ENCODE assay signal across 8 mouse cellular contexts in genomic region chr2:28840222-28840951, GRCm38 (mm10). TPM values are rescaled to one million over a fixed set of nuclear protein-coding genes. Genes with fewer than 3 reads are reported as not detected.
A peak's percentile ranks its signal among the peaks of the same experiment; 100 is the strongest.
DNase-seq lines count a peak whose midpoint lies in the region; ATAC-seq and TF ChIP-seq lines count a peak whose summit lies in the region.

Gene Gtf3c4, minus strand, starts transcription at chr2:28840360.
Gene Ddx31, plus strand, starts transcription at chr2:28840406.

- H3K9ac ChIP-seq in ES-Bruce4 (ENCODE audit: low read depth, poor library complexity, severe bottlenecking): peak within 1 kb of the TSS; percentile 79
- H3K9ac ChIP-seq in forebrain, embryonic 13.5 days: peak within 1 kb of the TSS; percentile 84
- H3K9ac ChIP-seq in liver, postnatal 0 days (replicated peaks): peak within 1 kb of the TSS; percentile 92
- peak within 1 kb of the TSS; percentile 81 for H3K9ac ChIP-seq in neural tube, embryonic 14.5 days (replicated peaks; ENCODE audit: low read depth, low read length)

- TF ChIP-seq CTCF in ES-Bruce4 (IDR thresholded peaks at IDR 0.05; ENCODE audit: low read depth, low read length): no peak
- no peak for TF ChIP-seq CTCF in liver, postnatal 0 days (IDR thresholded peaks at IDR 0.05; ENCODE audit: low read depth)

- peak; percentile 96 to 97 for DNase-seq in heart, postnatal 10 days
- peak; percentile 70 for DNase-seq in large intestine, adult 2 months (ENCODE audit: low read depth, low spot score)
- peak; percentile 96 for DNase-seq in liver, postnatal 0 days
- DNase-seq in testis, postnatal 10 days (ENCODE audit: low spot score): peak; percentile 97

- peak; percentile 93 for ATAC-seq in cerebellum, adult (ENCODE audit: insufficient number of reproducible peaks, low FRiP score, low TSS enrichment)
- peak; percentile 97 for ATAC-seq in forebrain, embryonic 13.5 days
- peak; percentile 96 for ATAC-seq in liver, postnatal 0 days
- ATAC-seq in neural tube, embryonic 14.5 days (ENCODE audit: low read depth): peak; percentile 97

- TF ChIP-seq POLR2A in ES-Bruce4 (IDR thresholded peaks at IDR 0.05; ENCODE audit: insufficient read depth, low read length): no peak

- under 1% methylated on average over 53 of the region's 63 CpGs for WGBS in forebrain, embryonic 13.5 days
- WGBS in large intestine, adult 2 months: under 1% methylated on average over 63 of the region's 63 CpGs
- WGBS in liver, postnatal 0 days (ENCODE audit: insufficient replicate concordance): 0% methylated on average over 62 of the region's 63 CpGs
- WGBS in neural tube, embryonic 14.5 days: 1% methylated on average over 63 of the region's 63 CpGs

- peaks cover 16% of the 10 kb centered on the region for H3K36me3 ChIP-seq in ES-Bruce4 (ENCODE audit: control insufficient read depth, insufficient read depth, low read length, poor library complexity, severe bottlenecking)
- H3K36me3 ChIP-seq in forebrain, embryonic 13.5 days (ENCODE audit: poor library complexity, severe bottlenecking): peaks cover 14% of the 10 kb centered on the region
- peaks cover 7% of the 10 kb centered on the region for H3K36me3 ChIP-seq in liver, postnatal 0 days (replicated peaks; ENCODE audit: insufficient read depth, low read length)
- H3K36me3 ChIP-seq in neural tube, embryonic 14.5 days (ENCODE audit: control insufficient read depth, insufficient read depth, low read length): no peaks in the 10 kb centered on the region

- H3K4me3 ChIP-seq in ES-Bruce4 (ENCODE audit: low read depth, low read length): peak within 1 kb of the TSS; percentile 84
- H3K4me3 ChIP-seq in forebrain, embryonic 13.5 days: peak within 1 kb of the TSS; percentile 77
- peak within 1 kb of the TSS; percentile 95 for H3K4me3 ChIP-seq in liver, postnatal 0 days (ENCODE audit: low read depth, low read length)
- H3K4me3 ChIP-seq in neural tube, embryonic 14.5 days (ENCODE audit: low read depth, low read length): peak within 1 kb of the TSS; percentile 89

- no peak for TF ChIP-seq EP300 in ES-Bruce4 (IDR thresholded peaks at IDR 0.05; ENCODE audit: insufficient read depth, low read depth, low read length)
- TF ChIP-seq EP300 in liver, postnatal 0 days (IDR thresholded peaks at IDR 0.05; ENCODE audit: low read depth): peak; percentile 72; the same call in 1 of the 2 replicates

- H3K27ac ChIP-seq in ES-Bruce4 (ENCODE audit: insufficient read depth, low read length): peak within 1 kb of the TSS; percentile 73
- peak within 1 kb of the TSS; percentile 78 for H3K27ac ChIP-seq in forebrain, embryonic 13.5 days
- H3K27ac ChIP-seq in liver, postnatal 0 days (ENCODE audit: low read depth): peak within 1 kb of the TSS; percentile 95
- H3K27ac ChIP-seq in neural tube, embryonic 14.5 days (ENCODE audit: low read depth, low read length): peak within 1 kb of the TSS; percentile 66

- intact Hi-C loops in heart, postnatal 10 days (cut with DNase I): loop anchor here (5.0 kb wide), 2 partner anchors 83 to 212 kb away; no protein-coding TSS in a partner anchor

- peak within 1 kb of the TSS; percentile 99 for H3K4me2 ChIP-seq in forebrain, embryonic 13.5 days
- H3K4me2 ChIP-seq in liver, postnatal 0 days (ENCODE audit: low read depth, low read length): peak within 1 kb of the TSS; percentile 99
- peak within 1 kb of the TSS; percentile 93 for H3K4me2 ChIP-seq in neural tube, embryonic 14.5 days (ENCODE audit: low read depth, low read length)

- H3K4me1 ChIP-seq in ES-Bruce4 (ENCODE audit: control insufficient read depth, insufficient read depth, low read length): no peaks in the 10 kb centered on the region
- peaks cover 54% of the 10 kb centered on the region for H3K4me1 ChIP-seq in forebrain, embryonic 13.5 days
- peaks cover 29% of the 10 kb centered on the region for H3K4me1 ChIP-seq in liver, postnatal 0 days (ENCODE audit: insufficient read depth)
- peaks cover 32% of the 10 kb centered on the region for H3K4me1 ChIP-seq in neural tube, embryonic 14.5 days (ENCODE audit: control insufficient read depth, insufficient read depth, low read length)

- H3K27me3 ChIP-seq in ES-Bruce4 (ENCODE audit: control insufficient read depth, insufficient read depth, low read length, poor library complexity, severe bottlenecking): no peaks in the 10 kb centered on the region
- no peaks in the 10 kb centered on the region for H3K27me3 ChIP-seq in forebrain, embryonic 13.5 days
- H3K27me3 ChIP-seq in liver, postnatal 0 days (ENCODE audit: insufficient read depth, low read length): no peaks in the 10 kb centered on the region
- no peaks in the 10 kb centered on the region for H3K27me3 ChIP-seq in neural tube, embryonic 14.5 days (ENCODE audit: control insufficient read depth, insufficient read depth, low read length)

- no peaks in the 10 kb centered on the region for H3K9me3 ChIP-seq in ES-Bruce4 (replicated peaks; ENCODE audit: control insufficient read depth, insufficient read depth, low read length, poor library complexity, severe bottlenecking)
- no peaks in the 10 kb centered on the region for H3K9me3 ChIP-seq in forebrain, embryonic 13.5 days (replicated peaks)
- H3K9me3 ChIP-seq in liver, postnatal 0 days (ENCODE audit: low read length): no peaks in the 10 kb centered on the region
- H3K9me3 ChIP-seq in neural tube, embryonic 14.5 days (ENCODE audit: control insufficient read depth, low read length): no peaks in the 10 kb centered on the region

RNA-seq across cellular contexts. Expression of gene Gtf3c4, which starts in this region (rescaled TPM):
- polyA plus RNA-seq in ES-Bruce4 (2011; ENCODE audit: insufficient read depth, insufficient read length, low read depth, missing spikeins): 29.0 and 33.9 TPM in 2 replicates
- 16.6 and 18.7 TPM in 2 replicates for polyA plus RNA-seq in forebrain, embryonic 13.5 days (2015; fragmentation: Nextera tagmentation; extraction: Ambion mirVana)
- total RNA-seq in heart, postnatal 10 days (2021): 10 to 100 TPM; 21.9 to 27.2 TPM
- polyA plus RNA-seq in large intestine, adult 2 months (2012; rRNA removed): 4.0 and 7.0 TPM in 2 replicates
- 3.1 and 3.3 TPM in 2 replicates for polyA plus RNA-seq in liver, postnatal 0 days (2015; fragmentation: Nextera tagmentation; extraction: Ambion mirVana)
- polyA plus RNA-seq in neural tube, embryonic 14.5 days (2014; fragmentation: Nextera tagmentation; extraction: Ambion mirVana): 32.0 and 33.7 TPM in 2 replicates

RNA-seq across cellular contexts. Expression of gene Ddx31, which starts in this region (rescaled TPM):
- polyA plus RNA-seq in ES-Bruce4 (2011; ENCODE audit: insufficient read depth, insufficient read length, low read depth, missing spikeins): 18.6 and 27.0 TPM in 2 replicates
- polyA plus RNA-seq in forebrain, embryonic 13.5 days (2015; fragmentation: Nextera tagmentation; extraction: Ambion mirVana): 15.1 and 15.4 TPM in 2 replicates
- 1 to 10 TPM; 3.9 to 5.0 TPM for total RNA-seq in heart, postnatal 10 days (2021)
- 2.6 and 3.0 TPM in 2 replicates for polyA plus RNA-seq in large intestine, adult 2 months (2012; rRNA removed)
- polyA plus RNA-seq in liver, postnatal 0 days (2015; fragmentation: Nextera tagmentation; extraction: Ambion mirVana): 4.2 and 4.4 TPM in 2 replicates
- 11.2 and 11.5 TPM in 2 replicates for polyA plus RNA-seq in neural tube, embryonic 14.5 days (2014; fragmentation: Nextera tagmentation; extraction: Ambion mirVana)

Comparison
In these comparisons a context has a peak if more than half of its experiments do, and no peak if none do; other contexts are left out.
1. Peak in every context shown above with its lines: DNase-seq, ATAC-seq, H3K4me3 ChIP-seq and H3K27ac ChIP-seq.